Mouse (Mus musculus) urinary bladder, postnatal 10 days (tissue): Measurements from ENCODE around the gene Olfr206.
"Not testable (repeated sequence)": the region's sequence is repeated elsewhere in the genome, so short reads cannot be mapped to it uniquely, and the experiment has no call there.

ENCODE experiments used
- DNase-seq: peaks from one replicate; pipeline ENCODE4 v3.0.0; 2022; ENCODE audit warnings: low spot score

The Olfr206 gene

GRCm38 (mm10) chr16:59349146-59349545 is at the start of gene Olfr206:
Gene Olfr206 (minus strand): TSS chr16:59349246.
- DNase-seq, result no peak

- no peak for DNase-seq
Observed at GRCm38 (mm10) chr16:59393300-59393699, 44.3 kb upstream of the Olfr206 start.

DNA sequence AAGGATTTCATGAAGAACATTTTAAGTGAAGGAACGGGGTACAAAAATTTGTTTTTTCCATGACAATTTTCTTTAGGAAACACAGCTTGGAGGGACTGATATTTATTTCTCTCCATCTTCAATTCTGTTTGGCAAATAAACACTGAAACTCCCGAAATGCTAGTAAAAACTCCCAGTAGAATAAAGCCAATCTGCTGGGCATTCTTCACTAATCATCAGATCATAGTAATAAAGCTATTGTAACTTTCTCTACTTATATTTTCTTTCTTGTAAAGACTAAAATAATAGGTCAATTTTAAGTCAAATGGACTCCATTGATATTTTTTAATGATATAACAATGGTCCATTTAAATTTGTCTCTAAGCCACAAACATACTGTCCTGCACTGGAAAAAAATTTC is 14.8 kb upstream of the Olfr206 start, which contains the start of gene Olfr209:
Gene Olfr209 (minus strand): TSS at position 101 of the 400 bp plus-strand sequence.
- DNase-seq, result no peak

DNA sequence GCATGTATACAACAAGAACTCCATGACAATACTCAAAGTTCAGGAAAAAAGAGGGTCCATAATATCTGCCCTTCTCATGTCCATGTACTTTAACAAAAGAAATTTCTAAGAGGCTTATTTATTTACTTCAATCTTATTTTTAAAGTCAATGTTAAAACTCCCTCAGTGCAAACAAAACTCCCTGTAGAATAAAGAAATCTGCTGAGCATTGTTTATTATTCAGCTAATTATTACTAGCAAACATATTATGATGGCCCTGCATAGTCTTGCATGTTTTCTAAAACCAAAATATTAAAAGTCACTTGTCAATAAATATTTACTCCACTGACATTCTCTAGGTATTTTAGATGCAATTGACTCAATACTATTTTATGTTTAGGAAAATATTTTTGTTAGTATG is 18.0 kb downstream of the Olfr206 start, which contains the start of gene Olfr205:
Gene Olfr205 (minus strand): TSS at position 101 of the 400 bp plus-strand sequence.
- DNase-seq, result no peak

GRCm38 (mm10) chr16:59323262-59323661 is 25.8 kb downstream of the Olfr206 start:
- not testable (repeated sequence) for DNase-seq

- DNase-seq, result no peak
Observed at GRCm38 (mm10) chr16:59318148-59318547, 30.9 kb downstream of the Olfr206 start, which contains the start of gene Olfr204. Gene Olfr204 (minus strand): TSS chr16:59318248.

DNA sequence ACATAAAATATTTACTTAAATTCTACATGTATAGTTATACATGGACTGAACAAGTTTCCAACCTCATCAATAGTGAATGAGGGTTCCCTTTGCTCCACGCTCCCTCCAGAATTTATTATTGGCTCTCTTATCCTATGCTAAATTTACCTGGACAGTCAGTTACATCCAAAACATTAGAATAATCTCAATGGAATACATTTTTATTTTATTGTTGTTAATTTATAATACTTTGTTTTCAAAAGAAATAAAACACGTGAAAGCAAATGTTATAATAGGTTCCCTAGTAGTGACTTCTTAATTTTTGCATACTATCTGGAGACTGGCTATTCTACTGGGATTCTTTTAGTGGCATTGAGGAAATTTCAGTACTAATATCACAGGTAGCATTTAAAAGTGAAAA is 50.5 kb downstream of the Olfr206 start, which contains the start of gene Olfr203:
Gene Olfr203 (plus strand): TSS at position 301 of the 400 bp plus-strand sequence.
- DNase-seq, result no peak
